Mouse (Mus musculus): ENCODE data around the gene Gm6583. TPM values are rescaled to one million over a fixed set of nuclear protein-coding genes. Genes with fewer than 3 reads are reported as not detected.

The Gm6583 gene
- total RNA-seq (2014; fragmentation: Nextera tagmentation), result not detected in 2 replicates
- total RNA-seq (2017), result not detected in 2 replicates

GRCm38 (mm10) chr5:112355910-112356309 lies at the start of gene Gm6583:
Gm6583 (minus strand) TSS chr5:112356033.
- peak; percentile 3; the same call in 1 of the 2 replicates for ATAC-seq (replicated peaks; ENCODE audit: poor library complexity, severe bottlenecking)

GRCm38 (mm10) chr5:112402437-112402836 lies 46.6 kb upstream of the Gm6583 start:
- ATAC-seq (replicated peaks; ENCODE audit: poor library complexity, severe bottlenecking), result no peak

GRCm38 (mm10) chr5:112399284-112399683 lies 43.5 kb upstream of the Gm6583 start:
- no peak for ATAC-seq (replicated peaks; ENCODE audit: poor library complexity, severe bottlenecking)

GRCm38 (mm10) chr5:112396066-112396465 lies 40.2 kb upstream of the Gm6583 start:
- ATAC-seq (replicated peaks; ENCODE audit: poor library complexity, severe bottlenecking), result no peak

- peak; percentile 40 for ATAC-seq (replicated peaks; ENCODE audit: poor library complexity, severe bottlenecking)
Observed at GRCm38 (mm10) chr5:112394779-112395443, 39.1 kb upstream of the Gm6583 start, which contains the start of gene Asphd2. Asphd2 (minus strand) TSS chr5:112394866.

GRCm38 (mm10) chr5:112394415-112394763 lies 38.6 kb upstream of the Gm6583 start:
- no peak for ATAC-seq (replicated peaks; ENCODE audit: poor library complexity, severe bottlenecking)

- ATAC-seq (replicated peaks; ENCODE audit: poor library complexity, severe bottlenecking), result no peak
Observed at GRCm38 (mm10) chr5:112393741-112394414, 38.0 kb upstream of the Gm6583 start.

GRCm38 (mm10) chr5:112391676-112392323 lies 36.0 kb upstream of the Gm6583 start:
- no peak for ATAC-seq (replicated peaks; ENCODE audit: poor library complexity, severe bottlenecking)

GRCm38 (mm10) chr5:112391002-112391401 lies 35.2 kb upstream of the Gm6583 start:
- no peak for ATAC-seq (replicated peaks; ENCODE audit: poor library complexity, severe bottlenecking)

GRCm38 (mm10) chr5:112389352-112389751 lies 33.5 kb upstream of the Gm6583 start:
- ATAC-seq (replicated peaks; ENCODE audit: poor library complexity, severe bottlenecking), result no peak

- no peak for ATAC-seq (replicated peaks; ENCODE audit: poor library complexity, severe bottlenecking)
Observed at GRCm38 (mm10) chr5:112385973-112386372, 30.1 kb upstream of the Gm6583 start.

- peak; percentile 82 for ATAC-seq (replicated peaks; ENCODE audit: poor library complexity, severe bottlenecking)
Observed at GRCm38 (mm10) chr5:112384805-112385472, 29.1 kb upstream of the Gm6583 start.

- ATAC-seq (replicated peaks; ENCODE audit: poor library complexity, severe bottlenecking), result no peak
Observed at GRCm38 (mm10) chr5:112382641-112383330, 27.0 kb upstream of the Gm6583 start.

GRCm38 (mm10) chr5:112382042-112382441 lies 26.2 kb upstream of the Gm6583 start:
- ATAC-seq (replicated peaks; ENCODE audit: poor library complexity, severe bottlenecking), result no peak

GRCm38 (mm10) chr5:112381154-112381553 lies 25.3 kb upstream of the Gm6583 start:
- ATAC-seq (replicated peaks; ENCODE audit: poor library complexity, severe bottlenecking), result no peak

- no peak for ATAC-seq (replicated peaks; ENCODE audit: poor library complexity, severe bottlenecking)
Observed at GRCm38 (mm10) chr5:112378716-112379115, 22.9 kb upstream of the Gm6583 start.

GRCm38 (mm10) chr5:112377380-112377779 lies 21.5 kb upstream of the Gm6583 start:
- ATAC-seq (replicated peaks; ENCODE audit: poor library complexity, severe bottlenecking), result no peak

GRCm38 (mm10) chr5:112376111-112376510 lies 20.3 kb upstream of the Gm6583 start:
- ATAC-seq (replicated peaks; ENCODE audit: poor library complexity, severe bottlenecking), result no peak

GRCm38 (mm10) chr5:112371933-112372332 lies 16.1 kb upstream of the Gm6583 start:
- no peak for ATAC-seq (replicated peaks; ENCODE audit: poor library complexity, severe bottlenecking)

GRCm38 (mm10) chr5:112370236-112370813 lies 14.5 kb upstream of the Gm6583 start:
- ATAC-seq (replicated peaks; ENCODE audit: poor library complexity, severe bottlenecking), result no peak
